Mouse (Mus musculus): ENCODE data around the gene Ctsh.

GRCm38 (mm10) chr9:90047937-90048627 is 5.9 kb upstream of the Ctsh start:
- TF ChIP-seq CTCF (IDR thresholded peaks at IDR 0.05; ENCODE audit: low read depth, low read length) (no peak), POLR2A (IDR thresholded peaks at IDR 0.05; ENCODE audit: insufficient read depth, low read length) (no peak)

Data from ES-Bruce4 (cell line).